Mouse (Mus musculus): ENCODE data around the gene Slc16a13. TPM values are rescaled to one million over a fixed set of nuclear protein-coding genes. Genes with fewer than 3 reads are reported as not detected.

Slc16a13 gene
- 5.5 TPM for polyA plus RNA-seq (2017; shearing (Covaris generic))

DNA sequence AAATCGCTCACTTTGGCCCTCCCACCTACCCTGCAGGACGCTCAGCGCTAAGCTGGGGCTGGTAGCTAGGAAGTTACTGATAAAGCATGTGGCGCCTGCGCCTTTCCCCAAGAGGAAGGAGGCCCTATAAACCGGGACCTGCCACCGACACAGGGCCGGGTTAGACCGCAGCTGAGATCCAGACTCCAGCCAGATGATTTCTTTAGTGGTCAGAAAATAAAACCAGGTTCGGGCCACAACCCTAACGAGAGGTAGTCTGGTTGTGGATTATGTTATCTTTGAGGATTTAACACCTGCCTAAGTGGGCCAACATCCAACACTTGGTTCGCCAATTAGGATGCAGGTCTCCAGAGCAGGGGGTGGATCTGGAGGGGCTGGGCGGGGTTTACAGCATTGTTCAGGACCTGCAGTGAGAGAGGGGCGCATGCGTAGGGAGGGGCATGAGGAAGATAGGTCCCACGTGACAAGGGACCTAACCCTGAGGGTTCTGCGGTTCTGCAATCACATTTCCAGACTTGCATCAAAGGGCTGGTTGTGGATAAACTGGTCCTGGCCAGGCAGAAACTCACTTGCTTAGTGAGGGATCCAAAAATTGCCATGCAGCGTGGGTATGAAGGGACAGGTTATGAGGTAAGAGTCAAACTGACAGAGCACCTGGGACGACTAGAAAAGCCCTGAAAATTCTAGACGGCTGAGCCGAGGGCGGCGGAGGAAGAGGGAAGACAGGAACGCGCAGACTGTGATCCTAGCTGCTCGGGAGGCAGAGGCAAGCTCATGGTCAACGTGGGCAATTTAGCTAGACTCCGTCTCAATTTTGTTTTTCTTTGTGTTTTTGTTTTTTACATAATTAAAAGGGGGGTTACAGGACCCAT is at the start of gene Slc16a13:
Gene Slc16a13, minus strand, starts transcription at position 334 of the 872 bp plus-strand sequence.

GRCm38 (mm10) chr11:70254931-70255531 is 34.2 kb upstream of the Slc16a13 start, which contains the start of gene Alox12:
Gene Alox12, minus strand, starts transcription at chr11:70255353.

GRCm38 (mm10) chr11:70239541-70240279 is 18.8 kb upstream of the Slc16a13 start, which contains the start of the genes Gm21988 and Rnasek:
Gene Gm21988, minus strand, starts transcription at chr11:70239830.
Gene Rnasek, minus strand, starts transcription at chr11:70239842.

GRCm38 (mm10) chr11:70237457-70238167 is 16.7 kb upstream of the Slc16a13 start, which contains the start of gene 0610010K14Rik:
Gene 0610010K14Rik, minus strand, starts transcription at chr11:70237914.

GRCm38 (mm10) chr11:70229260-70230010 is 8.6 kb upstream of the Slc16a13 start, which contains the start of gene Bcl6b:
Gene Bcl6b, minus strand, starts transcription at chr11:70229798.

DNA sequence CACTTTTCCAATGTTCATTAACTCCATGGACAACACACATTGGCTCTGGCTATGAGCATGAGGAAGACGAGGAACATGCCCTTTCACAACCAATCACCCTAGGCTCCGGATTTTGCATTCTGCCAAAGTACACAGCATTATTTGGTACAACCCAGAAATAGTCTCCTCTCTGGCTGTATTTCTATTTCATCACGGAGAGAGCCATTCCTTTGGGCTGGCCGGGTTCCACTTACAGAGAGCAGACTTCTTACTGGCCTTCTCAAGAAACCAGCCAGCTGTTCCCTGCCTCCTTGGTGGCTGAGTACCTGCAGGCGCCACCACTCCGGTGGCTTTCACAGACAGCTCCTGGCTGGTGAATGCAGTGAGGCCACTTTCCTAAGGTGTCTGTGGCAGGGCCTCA is 8.4 kb downstream of the Slc16a13 start, which contains the start of gene Slc16a11:
Gene Slc16a11, plus strand, starts transcription at position 330 of the 400 bp plus-strand sequence.

Other genes with a start within 250 kb of the Slc16a13 start
- gene Ctdnep1, start 239.9 kb downstream of the Slc16a13 start, polyA plus RNA-seq (2017; shearing (Covaris generic)): 36.6 TPM
- 70.7 TPM for gene Elp5, start 238.5 kb downstream of the Slc16a13 start, polyA plus RNA-seq (2017; shearing (Covaris generic))
- gene Gabarap, start 229.9 kb downstream of the Slc16a13 start, polyA plus RNA-seq (2017; shearing (Covaris generic)): 438 TPM
- gene Phf23, start 225.3 kb downstream of the Slc16a13 start, polyA plus RNA-seq (2017; shearing (Covaris generic)): 117 TPM
- 25.7 TPM for gene Dvl2, start 220.5 kb downstream of the Slc16a13 start, polyA plus RNA-seq (2017; shearing (Covaris generic))
- gene Acadvl, start 205.7 kb downstream of the Slc16a13 start, polyA plus RNA-seq (2017; shearing (Covaris generic)): 152 TPM
- 11.7 TPM for gene Dlg4, start 204.1 kb downstream of the Slc16a13 start, polyA plus RNA-seq (2017; shearing (Covaris generic))
- not detected for gene Asgr1, start 167.0 kb downstream of the Slc16a13 start, polyA plus RNA-seq (2017; shearing (Covaris generic))
- not detected for gene Asgr2, start 128.4 kb downstream of the Slc16a13 start, polyA plus RNA-seq (2017; shearing (Covaris generic))
- not detected for gene Mgl2, start 90.7 kb downstream of the Slc16a13 start, polyA plus RNA-seq (2017; shearing (Covaris generic))
- gene Clec10a, start 64.9 kb downstream of the Slc16a13 start, polyA plus RNA-seq (2017; shearing (Covaris generic)): not detected
- gene Slc16a11, start 8.3 kb downstream of the Slc16a13 start, polyA plus RNA-seq (2017; shearing (Covaris generic)): 0.94 TPM
- 0.51 TPM for gene Bcl6b, start 8.7 kb upstream of the Slc16a13 start, polyA plus RNA-seq (2017; shearing (Covaris generic))
- gene 0610010K14Rik, start 16.9 kb upstream of the Slc16a13 start, polyA plus RNA-seq (2017; shearing (Covaris generic)): 171 TPM
- 5.5 TPM for gene Gm21988, start 18.8 kb upstream of the Slc16a13 start, polyA plus RNA-seq (2017; shearing (Covaris generic))
- 272 TPM for gene Rnasek, start 18.8 kb upstream of the Slc16a13 start, polyA plus RNA-seq (2017; shearing (Covaris generic))
- not detected for gene Alox12, start 34.3 kb upstream of the Slc16a13 start, polyA plus RNA-seq (2017; shearing (Covaris generic))
- gene Alox12e, start 101.6 kb upstream of the Slc16a13 start, polyA plus RNA-seq (2017; shearing (Covaris generic)): not detected
- 0.24 TPM for gene Alox15, start 131.0 kb upstream of the Slc16a13 start, polyA plus RNA-seq (2017; shearing (Covaris generic))
- gene Pelp1, start 189.0 kb upstream of the Slc16a13 start, polyA plus RNA-seq (2017; shearing (Covaris generic)): 11.3 TPM
- 168 TPM for gene Arrb2, start 211.6 kb upstream of the Slc16a13 start, polyA plus RNA-seq (2017; shearing (Covaris generic))
- gene Med11, start 230.9 kb upstream of the Slc16a13 start, polyA plus RNA-seq (2017; shearing (Covaris generic)): 81.3 TPM
- gene Zmynd15, start 238.4 kb upstream of the Slc16a13 start, polyA plus RNA-seq (2017; shearing (Covaris generic)): 0.60 TPM
- gene Cxcl16, start 238.9 kb upstream of the Slc16a13 start, polyA plus RNA-seq (2017; shearing (Covaris generic)): 0.43 TPM

All from inflammation-experienced regulatory T-cells, adult 16 weeks (primary cell).